Mouse (Mus musculus) midbrain, embryonic 14.5 days (tissue): ENCODE data around the gene Gtpbp10. TPM values are rescaled to one million over a fixed set of nuclear protein-coding genes. Genes with fewer than 3 reads are reported as not detected.

Experiments used
- ATAC-seq: fragments of 200-750 bp; cut with Nextera tagmentation; 2 replicates; pipeline ENCODE4 v1.8.0; 2017; ENCODE audit warnings: moderate number of reproducible peaks, moderate library complexity; ENCODE audit not compliant: low FRiP score, low TSS enrichment
- DNase-seq: peaks from one replicate; pipeline ENCODE4 v3.0.0-alpha.2; 2015
- H3K27ac ChIP-seq: fragments of 300-500 bp; sonication (generic); replicated peaks from 2 replicates; pipeline ENCODE4 v1.5.1; 2014; ENCODE audit warnings: mild to moderate bottlenecking, low read depth, low read length, moderate library complexity
- H3K27me3 ChIP-seq: fragments of 300-500 bp; sonication (generic); 2 replicates; pipeline ENCODE4 v1.6.1; 2014; ENCODE audit warnings: low read length, control low read depth, mixed read lengths; ENCODE audit not compliant: control insufficient read depth, insufficient read depth
- H3K36me3 ChIP-seq: fragments of 300-500 bp; sonication (generic); 2 replicates; pipeline ENCODE4 v1.6.1; 2014; ENCODE audit warnings: low read length, control low read depth; ENCODE audit not compliant: control insufficient read depth, insufficient read depth
- H3K4me1 ChIP-seq: fragments of 300-500 bp; sonication (generic); 2 replicates; pipeline ENCODE4 v1.6.1; 2014; ENCODE audit warnings: mild to moderate bottlenecking, antibody characterized with exemption, low read length, control low read depth; ENCODE audit not compliant: control insufficient read depth, insufficient read depth
- H3K4me2 ChIP-seq: fragments of 300-500 bp; sonication (generic); 2 replicates; pipeline ENCODE4 v1.6.1; 2014; ENCODE audit warnings: mild to moderate bottlenecking, low read length, moderate library complexity
- H3K4me3 ChIP-seq: fragments of 300-500 bp; sonication (generic); replicated peaks from 2 replicates; pipeline ENCODE4 v1.5.1; 2014; ENCODE audit warnings: low read depth, low read length
- H3K9ac ChIP-seq: fragments of 300-500 bp; sonication (generic); replicated peaks from 2 replicates; pipeline ENCODE4 v1.6.1; 2014; ENCODE audit warnings: mild to moderate bottlenecking, low read length, moderate library complexity
- H3K9me3 ChIP-seq: fragments of 300-500 bp; sonication (generic); 2 replicates; pipeline ENCODE4 v1.6.1; 2016; ENCODE audit warnings: low read length, control low read depth, mixed read lengths; ENCODE audit not compliant: control insufficient read depth
- WGBS: fragments of 180-500 bp; shearing (Covaris S2); extraction: QIAGEN DNeasy Blood & Tissue Kit; methylation state at CpG from one replicate; pipeline ENCODE4 v1.1.7; 2014; 5-methylcytosine and 5-hydroxymethylcytosine counted together
- polyA plus RNA-seq: library from polyadenylated mRNA; unstranded; fragments of >200 nt; fragmentation: Nextera tagmentation; extraction: Ambion mirVana; gene quantifications from 2 replicates; pipeline ENCODE4 v1.2.1, GENCODE M21; 2014

Gene Gtpbp10
- polyA plus RNA-seq, 1 experiment from 2014 or later = 26.9 TPM

DNA sequence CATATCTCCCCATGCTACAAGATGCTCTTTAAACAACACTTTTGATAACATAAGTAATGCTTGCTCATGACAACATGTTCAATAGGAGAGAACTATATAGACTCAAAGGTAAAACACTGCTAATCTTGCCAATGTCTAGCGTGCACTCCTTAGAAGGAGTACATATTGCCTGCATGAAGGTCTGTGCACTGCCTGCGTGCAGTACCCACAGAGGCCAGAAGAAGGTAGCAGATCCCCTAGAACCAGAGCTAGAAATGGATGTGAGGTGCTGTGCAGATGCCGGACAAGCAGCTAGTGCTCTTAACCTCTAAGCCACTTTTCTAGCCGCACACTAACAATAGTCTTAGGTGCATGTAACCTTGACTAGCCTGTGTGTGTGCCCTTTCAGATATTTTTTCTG is 67.2 kb downstream of the Gtpbp10 start:
- no peak overlapping the region for H3K27ac ChIP-seq
- WGBS = 97% methylated on average over 4 of the region's 4 CpGs
- no peaks in the 10 kb centered on the region for H3K27me3 ChIP-seq
- no peak for ATAC-seq
- no peak for DNase-seq
- H3K4me2 ChIP-seq = no peak overlapping the region
- H3K4me1 ChIP-seq = no peaks in the 10 kb centered on the region
- no peak overlapping the region for H3K4me3 ChIP-seq
- H3K9me3 ChIP-seq = no peaks in the 10 kb centered on the region
- no peaks in the 10 kb centered on the region for H3K36me3 ChIP-seq
- no peak overlapping the region for H3K9ac ChIP-seq

Other genes with a start within 250 kb of the Gtpbp10 start
- gene Cdk14, start 139.2 kb downstream of the Gtpbp10 start, polyA plus RNA-seq = 50.7 and 54.0 TPM in 2 replicates
- not detected in 2 replicates for gene 1700015F17Rik, start 80.4 kb downstream of the Gtpbp10 start, polyA plus RNA-seq
- gene Cldn12, start 44.6 kb downstream of the Gtpbp10 start, polyA plus RNA-seq = 13.9 and 19.1 TPM in 2 replicates
- gene Gm8773, start 14.3 kb upstream of the Gtpbp10 start, polyA plus RNA-seq = 10.3 and 12.5 TPM in 2 replicates
- 8.8 and 12.3 TPM in 2 replicates for gene Cfap69, start 104.7 kb upstream of the Gtpbp10 start, polyA plus RNA-seq
- gene Steap2, start 135.0 kb upstream of the Gtpbp10 start, polyA plus RNA-seq = 5.0 and 6.2 TPM in 2 replicates
- 0.59 and 0.68 TPM in 2 replicates for gene Steap1, start 189.8 kb upstream of the Gtpbp10 start, polyA plus RNA-seq